Mouse (Mus musculus): ENCODE data around the gene Vmn1r193. TPM values are rescaled to one million over a fixed set of nuclear protein-coding genes. Genes with fewer than 3 reads are reported as not detected.

Gene Vmn1r193
- polyA plus RNA-seq, 1 experiment from 2014 or later: not detected

Small RNA genes lying within 50 kb of the gene (microRNA-seq; reads per million reads assigned to microRNA genes)
- gene Gm23282 (not detected), gene Gm25084 (not detected)

Other genes starting within 250 kb of the Vmn1r193 start
- 0.31 TPM in 1 of 2 replicates, not detected in the other for gene Pom121l2, start 242.0 kb downstream of the Vmn1r193 start, polyA plus RNA-seq (2015; fragmentation: Nextera tagmentation; extraction: Ambion mirVana)
- 0.59 and 1.2 TPM in 2 replicates for gene Prss16, start 213.4 kb downstream of the Vmn1r193 start, polyA plus RNA-seq (2015; fragmentation: Nextera tagmentation; extraction: Ambion mirVana)
- gene Hist1h2ah, start 187.6 kb downstream of the Vmn1r193 start, polyA plus RNA-seq (2015; fragmentation: Nextera tagmentation; extraction: Ambion mirVana): 5.2 and 5.4 TPM in 2 replicates
- 9.5 and 15.3 TPM in 2 replicates for gene Hist1h2bk, start 187.3 kb downstream of the Vmn1r193 start, polyA plus RNA-seq (2015; fragmentation: Nextera tagmentation; extraction: Ambion mirVana)
- gene Hist1h4i, start 181.8 kb downstream of the Vmn1r193 start, polyA plus RNA-seq (2015; fragmentation: Nextera tagmentation; extraction: Ambion mirVana): 26.0 and 31.3 TPM in 2 replicates
- 78.1 and 82.3 TPM in 2 replicates for gene Hist1h2ag, start 180.2 kb downstream of the Vmn1r193 start, polyA plus RNA-seq (2015; fragmentation: Nextera tagmentation; extraction: Ambion mirVana)
- 12.2 and 14.3 TPM in 2 replicates for gene Hist1h2bj, start 179.9 kb downstream of the Vmn1r193 start, polyA plus RNA-seq (2015; fragmentation: Nextera tagmentation; extraction: Ambion mirVana)
- not detected in 2 replicates for gene Vmn1r188, start 138.7 kb downstream of the Vmn1r193 start, polyA plus RNA-seq (2015; fragmentation: Nextera tagmentation; extraction: Ambion mirVana)
- gene Vmn1r189, start 117.3 kb downstream of the Vmn1r193 start, polyA plus RNA-seq (2015; fragmentation: Nextera tagmentation; extraction: Ambion mirVana): not detected in 2 replicates
- not detected in 2 replicates for gene Vmn1r191, start 39.2 kb downstream of the Vmn1r193 start, polyA plus RNA-seq (2015; fragmentation: Nextera tagmentation; extraction: Ambion mirVana)
- not detected in 2 replicates for gene Vmn1r192, start 32.0 kb downstream of the Vmn1r193 start, polyA plus RNA-seq (2015; fragmentation: Nextera tagmentation; extraction: Ambion mirVana)
- not detected in 2 replicates for gene Vmn1r194, start 21.1 kb upstream of the Vmn1r193 start, polyA plus RNA-seq (2015; fragmentation: Nextera tagmentation; extraction: Ambion mirVana)
- gene Vmn1r195, start 47.4 kb upstream of the Vmn1r193 start, polyA plus RNA-seq (2015; fragmentation: Nextera tagmentation; extraction: Ambion mirVana): not detected in 2 replicates
- not detected in 2 replicates for gene Vmn1r196, start 66.8 kb upstream of the Vmn1r193 start, polyA plus RNA-seq (2015; fragmentation: Nextera tagmentation; extraction: Ambion mirVana)
- not detected in 2 replicates for gene Vmn1r197, start 101.4 kb upstream of the Vmn1r193 start, polyA plus RNA-seq (2015; fragmentation: Nextera tagmentation; extraction: Ambion mirVana)
- gene Vmn1r198, start 127.2 kb upstream of the Vmn1r193 start, polyA plus RNA-seq (2015; fragmentation: Nextera tagmentation; extraction: Ambion mirVana): not detected in 2 replicates
- gene Vmn1r199, start 156.7 kb upstream of the Vmn1r193 start, polyA plus RNA-seq (2015; fragmentation: Nextera tagmentation; extraction: Ambion mirVana): not detected in 2 replicates
- not detected in 2 replicates for gene Vmn1r200, start 167.2 kb upstream of the Vmn1r193 start, polyA plus RNA-seq (2015; fragmentation: Nextera tagmentation; extraction: Ambion mirVana)
- not detected in 2 replicates for gene Vmn1r201, start 248.8 kb upstream of the Vmn1r193 start, polyA plus RNA-seq (2015; fragmentation: Nextera tagmentation; extraction: Ambion mirVana)